Mouse (Mus musculus): ENCODE measurements at regions not wholly inside any gene's neighbourhood (a gene's known extent, or its start where the extent isn't known, plus 50 kb on each side); places are given as distances from the start of the nearest gene placed in this dataset.

- DNase-seq: no peak
These were observed 413.8 kb upstream of the Hnrnpa3 start for GRCm38 (mm10) chr2:75245256-75245655.

GRCm38 (mm10) chr2:75245662-75246061, 413.4 kb upstream of the Hnrnpa3 start:
- DNase-seq: no peak

GRCm38 (mm10) chr2:75246082-75246743, 412.8 kb upstream of the Hnrnpa3 start:
- DNase-seq: no peak

- DNase-seq: no peak
These were observed 410.8 kb upstream of the Hnrnpa3 start for GRCm38 (mm10) chr2:75248251-75248650.

GRCm38 (mm10) chr2:75250507-75250906, 408.6 kb upstream of the Hnrnpa3 start:
- DNase-seq: no peak

GRCm38 (mm10) chr2:75252829-75253228, 406.2 kb upstream of the Hnrnpa3 start:
- DNase-seq: no peak

GRCm38 (mm10) chr2:75265218-75265617, 393.8 kb upstream of the Hnrnpa3 start:
- DNase-seq: no peak

- no peak for DNase-seq
These were observed 393.0 kb upstream of the Hnrnpa3 start for GRCm38 (mm10) chr2:75265739-75266699.

- no peak for DNase-seq
These were observed 391.1 kb upstream of the Hnrnpa3 start for GRCm38 (mm10) chr2:75267949-75268348.

- no peak for DNase-seq
These were observed 389.6 kb upstream of the Hnrnpa3 start for GRCm38 (mm10) chr2:75269446-75269845.

- no peak for DNase-seq
These were observed 388.9 kb upstream of the Hnrnpa3 start for GRCm38 (mm10) chr2:75270115-75270514.

- DNase-seq: no peak
These were observed 371.2 kb upstream of the Hnrnpa3 start for GRCm38 (mm10) chr2:75287900-75288299.

GRCm38 (mm10) chr2:75291674-75292073, 367.4 kb upstream of the Hnrnpa3 start:
- no peak for DNase-seq

GRCm38 (mm10) chr2:75306821-75307220, 352.2 kb upstream of the Hnrnpa3 start:
- DNase-seq: no peak

- no peak for DNase-seq
These were observed 347.9 kb upstream of the Hnrnpa3 start for GRCm38 (mm10) chr2:75311191-75311590.

- peak; percentile 63 for DNase-seq
These were observed 346.8 kb upstream of the Hnrnpa3 start for GRCm38 (mm10) chr2:75312246-75312645.

- peak; percentile 34 for DNase-seq
These were observed 343.7 kb upstream of the Hnrnpa3 start for GRCm38 (mm10) chr2:75315341-75315740.

GRCm38 (mm10) chr2:75318190-75318589, 340.9 kb upstream of the Hnrnpa3 start:
- DNase-seq: no peak

- DNase-seq: no peak
These were observed 334.8 kb upstream of the Hnrnpa3 start for GRCm38 (mm10) chr2:75324146-75324749.

- DNase-seq: no peak
These were observed 329.5 kb upstream of the Hnrnpa3 start for GRCm38 (mm10) chr2:75329598-75329997.

- DNase-seq: no peak
These were observed 317.8 kb upstream of the Hnrnpa3 start for GRCm38 (mm10) chr2:75341310-75341709.

- no peak for DNase-seq
These were observed 317.3 kb upstream of the Hnrnpa3 start for GRCm38 (mm10) chr2:75341726-75342280.

GRCm38 (mm10) chr2:75350902-75351301, 308.2 kb upstream of the Hnrnpa3 start:
- DNase-seq: no peak
